Mouse (Mus musculus): ENCODE measurements around the gene Pim1.

- TF ChIP-seq CTCF (conservative IDR thresholded peaks at IDR 0.05; ENCODE audit: low read length): no peak
- no peak for TF ChIP-seq NANOG (IDR thresholded peaks at IDR 0.05; ENCODE audit: borderline replicate concordance, low read length)
Observed at GRCm38 (mm10) chr17:29463627-29464026, 26.9 kb upstream of the Pim1 start.

Measured in E14TG2a.4 (cell line).